Mouse (Mus musculus): Measurements from ENCODE around the gene Olfr585. TPM values are rescaled to one million over a fixed set of nuclear protein-coding genes. Genes with fewer than 3 reads are reported as not detected.

Olfr585 gene
- not detected in 2 replicates for total RNA-seq (2021)
- long read RNA-seq, experiment 1: 0 reads
- long read RNA-seq, experiment 2: 0 reads

- no peak for DNase-seq
These were observed at the start of gene Olfr585 for GRCm38 (mm10) chr7:103097420-103097819. Gene Olfr585 (plus strand): TSS chr7:103097720.

- DNase-seq: no peak
These were observed 46.5 kb upstream of the Olfr585 start, which contains the start of gene Olfr583 for GRCm38 (mm10) chr7:103051000-103051399. Gene Olfr583 (plus strand): TSS chr7:103051300.

GRCm38 (mm10) chr7:103081585-103081984, 15.9 kb upstream of the Olfr585 start, which contains the start of gene Olfr584:
Gene Olfr584 (plus strand): TSS chr7:103081885.
- no peak for DNase-seq

GRCm38 (mm10) chr7:103119406-103119805, 21.9 kb downstream of the Olfr585 start:
- DNase-seq: no peak

- DNase-seq: no peak
These were observed 28.0 kb downstream of the Olfr585 start, which contains the start of gene Olfr586 for GRCm38 (mm10) chr7:103125538-103125937. Gene Olfr586 (minus strand): TSS chr7:103125638.

GRCm38 (mm10) chr7:103140579-103140978, 43.1 kb downstream of the Olfr585 start, which contains the start of gene Olfr588-ps1:
Gene Olfr588-ps1 (plus strand): TSS chr7:103140879.
- no peak for DNase-seq

Other genes starting within 250 kb of the Olfr585 start
- gene Olfr566, start 239.0 kb upstream of the Olfr585 start, total RNA-seq (2021): not detected in 2 replicates
- gene Olfr568, start 220.6 kb upstream of the Olfr585 start, total RNA-seq (2021): not detected in 2 replicates
- not detected in 2 replicates for gene Olfr569, start 206.8 kb upstream of the Olfr585 start, total RNA-seq (2021)
- gene Olfr570, start 203.1 kb upstream of the Olfr585 start, total RNA-seq (2021): not detected in 2 replicates
- gene Olfr571, start 180.2 kb upstream of the Olfr585 start, total RNA-seq (2021): not detected in 2 replicates
- gene Olfr572, start 173.3 kb upstream of the Olfr585 start, total RNA-seq (2021): not detected in 2 replicates
- gene Olfr573-ps1, start 155.1 kb upstream of the Olfr585 start, total RNA-seq (2021): not detected in 2 replicates
- gene Olfr574, start 149.3 kb upstream of the Olfr585 start, total RNA-seq (2021): not detected in 2 replicates
- not detected in 2 replicates for gene Olfr575, start 138.9 kb upstream of the Olfr585 start, total RNA-seq (2021)
- gene Olfr576, start 135.1 kb upstream of the Olfr585 start, total RNA-seq (2021): not detected in 2 replicates
- not detected in 2 replicates for gene Olfr577, start 121.8 kb upstream of the Olfr585 start, total RNA-seq (2021)
- gene Olfr578, start 108.4 kb upstream of the Olfr585 start, total RNA-seq (2021): not detected in 2 replicates
- gene Olfr582, start 59.7 kb upstream of the Olfr585 start, total RNA-seq (2021): not detected in 2 replicates
- gene Olfr583, start 46.4 kb upstream of the Olfr585 start, total RNA-seq (2021): not detected in 2 replicates
- gene Olfr584, start 15.8 kb upstream of the Olfr585 start, total RNA-seq (2021): not detected in 2 replicates
- not detected in 2 replicates for gene Olfr586, start 27.9 kb downstream of the Olfr585 start, total RNA-seq (2021)
- gene Olfr588-ps1, start 43.2 kb downstream of the Olfr585 start, total RNA-seq (2021): not detected in 2 replicates
- gene Olfr589, start 58.6 kb downstream of the Olfr585 start, total RNA-seq (2021): not detected in 2 replicates
- gene Olfr591, start 80.6 kb downstream of the Olfr585 start, total RNA-seq (2021): not detected in 2 replicates
- gene Olfr592, start 87.1 kb downstream of the Olfr585 start, total RNA-seq (2021): not detected in 2 replicates
- gene Olfr593, start 114.1 kb downstream of the Olfr585 start, total RNA-seq (2021): not detected in 2 replicates
- not detected in 2 replicates for gene Olfr594, start 119.3 kb downstream of the Olfr585 start, total RNA-seq (2021)
- not detected in 2 replicates for gene Usp17ld, start 154.8 kb downstream of the Olfr585 start, total RNA-seq (2021)
- gene Olfr596, start 207.9 kb downstream of the Olfr585 start, total RNA-seq (2021): not detected in 2 replicates
- gene Olfr597, start 218.6 kb downstream of the Olfr585 start, total RNA-seq (2021): not detected in 2 replicates
- gene Olfr598, start 225.8 kb downstream of the Olfr585 start, total RNA-seq (2021): not detected in 2 replicates
- gene Olfr599, start 238.2 kb downstream of the Olfr585 start, total RNA-seq (2021): not detected in 2 replicates